Mouse (Mus musculus): Measurements from ENCODE around the gene Klk1b11. TPM values are rescaled to one million over a fixed set of nuclear protein-coding genes. Genes with fewer than 3 reads are reported as not detected.
"Not testable (repeated sequence)": the region's sequence is repeated elsewhere in the genome, so short reads cannot be mapped to it uniquely, and the experiment has no call there.

The Klk1b11 gene
- not detected for total RNA-seq (2021)

- DNase-seq; intact Hi-C loops (cut with DNase I): not testable (repeated sequence)
These were observed at the start of gene Klk1b11 for GRCm38 (mm10) chr7:43995577-43995976. Gene Klk1b11 (plus strand): TSS chr7:43995877.

- intact Hi-C loops (cut with DNase I) = no loop called here
These were observed 45.3 kb upstream of the Klk1b11 start, which contains the start of gene Klk1b8 for GRCm38 (mm10) chr7:43950364-43950763. Gene Klk1b8 (plus strand): TSS chr7:43950664.

GRCm38 (mm10) chr7:43952703-43953102, 43.0 kb upstream of the Klk1b11 start:
- intact Hi-C loops (cut with DNase I) = no loop called here
- DNase-seq = no peak

More at GRCm38 (mm10) chr7:43950364-43950763, 45.3 kb upstream of the Klk1b11 start, which contains the start of gene Klk1b8:
- DNase-seq = no peak

- DNase-seq = no peak
- intact Hi-C loops (cut with DNase I) = no loop called here
These were observed 29.2 kb upstream of the Klk1b11 start, which contains the start of gene Klk1b1 for GRCm38 (mm10) chr7:43966451-43966850. Gene Klk1b1 (plus strand): TSS chr7:43966751.

DNA sequence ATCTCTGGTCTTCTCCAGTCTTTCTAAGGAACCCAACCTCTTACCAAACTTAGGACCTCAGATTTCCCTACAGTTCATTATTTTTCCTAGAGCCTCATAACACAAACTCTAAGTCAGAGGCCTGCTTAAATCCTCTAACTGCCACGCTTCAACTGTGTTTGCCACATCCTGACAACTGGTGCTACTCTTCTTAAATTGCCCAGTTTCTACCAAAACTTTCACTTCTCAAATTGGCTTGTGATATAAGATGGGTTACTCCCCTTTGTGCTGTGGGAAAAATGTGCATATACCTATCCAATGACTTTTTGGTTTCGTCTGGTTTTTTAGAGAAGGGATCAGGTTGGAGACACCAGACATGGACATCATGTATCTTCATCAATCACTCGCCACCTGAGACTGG, 28.6 kb upstream of the Klk1b11 start:
- intact Hi-C loops (cut with DNase I) = no loop called here
- DNase-seq = no peak

- intact Hi-C loops (cut with DNase I) = no loop called here
These were observed 28.1 kb upstream of the Klk1b11 start for GRCm38 (mm10) chr7:43967612-43968011.

DNA sequence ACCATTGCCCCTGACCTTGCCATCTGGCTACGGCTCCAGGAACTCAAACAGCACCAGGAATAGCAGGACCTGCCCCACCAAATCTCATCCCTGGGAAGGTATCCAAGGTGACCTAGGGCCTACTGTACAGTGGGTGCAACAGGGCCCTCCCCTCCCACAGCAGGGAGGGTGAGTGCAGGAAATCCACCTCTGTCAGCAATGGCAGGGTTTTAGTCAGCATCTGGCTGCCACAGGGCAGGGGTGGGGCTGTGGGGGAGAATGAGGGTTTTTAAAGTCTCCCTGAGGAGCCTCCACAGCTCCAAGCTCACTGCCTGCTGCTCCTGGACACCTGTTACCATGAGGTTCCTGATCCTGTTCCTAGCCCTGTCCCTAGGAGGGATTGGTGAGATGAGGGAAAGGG, 19.9 kb upstream of the Klk1b11 start, which contains the start of gene Klk1b9:
Gene Klk1b9 (plus strand): TSS at position 301 of the 400 bp plus-strand sequence.
- DNase-seq; intact Hi-C loops (cut with DNase I): not testable (repeated sequence)

More at GRCm38 (mm10) chr7:43967612-43968011, 28.1 kb upstream of the Klk1b11 start:
- no peak for DNase-seq

GRCm38 (mm10) chr7:43985657-43986056, 10.0 kb upstream of the Klk1b11 start:
- intact Hi-C loops (cut with DNase I) = no loop called here
- DNase-seq = no peak

DNA sequence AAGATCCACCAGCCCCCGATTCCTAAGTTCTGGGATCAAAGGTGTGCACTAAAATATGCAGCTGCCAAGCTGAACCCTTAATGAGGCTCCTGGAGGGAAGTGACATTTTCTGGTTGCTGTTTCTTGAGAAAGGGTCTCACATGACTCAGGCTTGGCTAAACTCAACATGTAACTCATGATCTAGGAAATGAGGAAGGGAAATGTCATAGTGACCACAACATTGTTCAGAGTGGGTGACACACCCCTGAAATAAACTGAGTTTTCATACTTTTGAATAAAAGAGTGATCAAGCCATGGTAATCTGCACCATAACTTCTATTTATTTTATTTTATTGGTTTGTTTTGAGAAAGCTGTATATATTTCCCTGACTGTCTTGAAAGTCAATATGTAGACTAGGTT, 856 bp upstream of the Klk1b11 start:
- intact Hi-C loops (cut with DNase I); DNase-seq: not testable (repeated sequence)

DNA sequence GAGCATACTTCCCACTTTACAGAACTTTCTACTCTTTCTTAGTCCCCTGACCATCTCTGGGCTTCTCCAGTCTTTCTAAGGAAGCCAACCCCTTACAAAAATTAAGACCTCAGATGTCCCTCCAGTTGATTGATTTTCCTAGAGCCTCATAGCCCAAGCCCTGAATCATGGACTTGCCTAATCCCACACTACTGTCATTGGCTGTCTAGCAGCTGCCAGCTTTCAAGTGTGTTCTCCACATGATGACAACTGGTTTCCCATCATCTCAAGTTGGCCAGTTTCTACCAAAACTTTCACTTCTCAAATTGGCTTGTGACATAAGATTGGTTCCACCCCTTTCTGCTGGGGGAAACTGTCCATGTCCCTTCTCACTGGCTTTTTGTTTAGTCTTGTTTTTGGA, 9.2 kb downstream of the Klk1b11 start:
- intact Hi-C loops (cut with DNase I) = no loop called here
- no peak for DNase-seq

- DNase-seq; intact Hi-C loops (cut with DNase I): not testable (repeated sequence)
These were observed 16.2 kb downstream of the Klk1b11 start, which contains the start of gene Klk1b26 for GRCm38 (mm10) chr7:44011868-44012267. Gene Klk1b26 (plus strand): TSS chr7:44012168.

GRCm38 (mm10) chr7:44014666-44015065, 19.0 kb downstream of the Klk1b11 start:
- DNase-seq; intact Hi-C loops (cut with DNase I): not testable (repeated sequence)

DNA sequence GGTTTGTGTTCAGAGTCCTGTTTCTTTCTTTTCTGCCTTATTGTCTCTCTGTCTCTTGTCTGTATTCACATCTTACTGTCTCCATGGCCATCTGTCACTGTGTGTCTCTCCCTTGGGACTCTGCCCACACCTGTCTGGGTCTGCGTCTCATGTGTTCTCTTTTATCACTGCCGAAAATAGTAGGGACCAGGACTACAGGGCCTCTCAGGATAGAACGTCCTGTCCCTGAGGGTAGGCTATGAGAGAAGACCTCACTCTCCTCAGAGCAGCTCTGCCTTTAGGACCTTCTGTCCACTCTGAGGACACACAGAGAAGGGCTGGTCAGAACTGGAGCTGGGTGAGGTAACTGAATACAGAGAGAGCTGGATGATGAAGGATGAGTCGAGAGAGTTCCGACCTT, 19.4 kb downstream of the Klk1b11 start:
- intact Hi-C loops (cut with DNase I) = no loop called here
- DNase-seq = no peak

Other genes starting within 250 kb of the Klk1b11 start
- gene Klk12, start 227.0 kb upstream of the Klk1b11 start, total RNA-seq (2021) = not detected
- not detected for gene Klk11, start 221.3 kb upstream of the Klk1b11 start, total RNA-seq (2021)
- gene Klk10, start 214.8 kb upstream of the Klk1b11 start, total RNA-seq (2021) = not detected
- not detected for gene Klk9, start 204.0 kb upstream of the Klk1b11 start, total RNA-seq (2021)
- 10 to 100 TPM; 13.0 to 19.9 TPM for gene Klk8, start 198.3 kb upstream of the Klk1b11 start, total RNA-seq (2021)
- not detected for gene Klk7, start 184.6 kb upstream of the Klk1b11 start, total RNA-seq (2021)
- gene Klk6, start 171.4 kb upstream of the Klk1b11 start, total RNA-seq (2021) = not detected
- gene Klk5, start 153.9 kb upstream of the Klk1b11 start, total RNA-seq (2021) = not detected
- not detected for gene Klk4, start 114.7 kb upstream of the Klk1b11 start, total RNA-seq (2021)
- not detected for gene Klk15, start 62.1 kb upstream of the Klk1b11 start, total RNA-seq (2021)
- not detected for gene Klk1b8, start 45.2 kb upstream of the Klk1b11 start, total RNA-seq (2021)
- gene Klk1b1, start 29.1 kb upstream of the Klk1b11 start, total RNA-seq (2021) = not detected
- gene Klk1b9, start 19.8 kb upstream of the Klk1b11 start, total RNA-seq (2021) = not detected
- not detected for gene Klk1b26, start 16.3 kb downstream of the Klk1b11 start, total RNA-seq (2021)
- gene Klk1b27, start 56.4 kb downstream of the Klk1b11 start, total RNA-seq (2021) = not detected
- not detected for gene Klk1b21, start 106.5 kb downstream of the Klk1b11 start, total RNA-seq (2021)
- gene Klk1b22, start 116.8 kb downstream of the Klk1b11 start, total RNA-seq (2021) = not detected
- gene Klk1b16, start 140.9 kb downstream of the Klk1b11 start, total RNA-seq (2021) = not detected
- gene Klk1b24, start 192.4 kb downstream of the Klk1b11 start, total RNA-seq (2021) = not detected
- gene Klk1b3, start 202.3 kb downstream of the Klk1b11 start, total RNA-seq (2021) = not detected
- not detected for gene Klk1b4, start 211.6 kb downstream of the Klk1b11 start, total RNA-seq (2021)
- not detected for gene Klk1b5, start 220.1 kb downstream of the Klk1b11 start, total RNA-seq (2021)
- gene Klk1, start 229.5 kb downstream of the Klk1b11 start, total RNA-seq (2021) = not detected
- gene Gm36864, start 240.3 kb downstream of the Klk1b11 start, total RNA-seq (2021) = not detected

Data from heart, postnatal 10 days (tissue).